Mouse (Mus musculus): ENCODE measurements around the gene 4921504E06Rik. TPM values are rescaled to one million over a fixed set of nuclear protein-coding genes. Genes with fewer than 3 reads are reported as not detected.

The 4921504E06Rik gene
- polyA plus RNA-seq (2017; shearing (Covaris generic)): not detected

DNA sequence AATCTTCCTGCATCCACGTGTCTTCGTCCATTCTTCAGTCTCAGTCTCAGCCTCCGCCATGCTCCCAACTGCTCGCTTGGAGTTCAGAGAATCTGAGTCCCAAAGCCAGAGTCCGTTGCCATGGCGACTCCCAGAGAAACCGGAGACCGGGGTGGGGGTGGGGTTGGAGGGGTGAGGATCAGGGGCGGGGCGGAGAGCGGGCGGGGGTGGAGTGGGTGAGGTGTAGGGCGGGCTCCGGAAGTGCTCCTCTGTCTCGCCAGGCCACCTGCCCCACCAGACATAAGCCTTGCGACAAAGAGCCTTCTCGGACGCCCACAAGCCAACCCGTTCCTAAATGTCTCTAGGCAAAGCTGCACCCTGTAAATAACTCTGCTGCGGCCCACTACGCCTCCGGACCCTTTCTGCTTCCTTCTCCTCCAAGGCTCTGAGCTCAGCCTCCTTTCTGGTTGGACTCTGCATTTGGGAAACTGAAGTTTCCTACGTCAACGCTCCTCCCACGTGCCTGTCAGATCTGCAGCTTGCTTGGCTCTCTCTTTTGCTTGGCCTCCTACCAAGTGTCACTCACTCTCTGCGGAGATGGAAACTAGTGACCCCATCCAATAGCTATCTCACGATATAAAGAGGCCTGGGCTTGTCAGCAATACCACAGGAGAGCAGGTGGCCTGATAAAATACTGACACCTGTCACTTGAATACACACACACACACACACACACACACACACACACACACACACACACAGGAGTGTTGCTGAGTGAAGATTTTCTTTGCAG lies at the start of gene 4921504E06Rik:
Gene 4921504E06Rik (minus strand): TSS at position 94 of the 772 bp plus-strand sequence.

DNA sequence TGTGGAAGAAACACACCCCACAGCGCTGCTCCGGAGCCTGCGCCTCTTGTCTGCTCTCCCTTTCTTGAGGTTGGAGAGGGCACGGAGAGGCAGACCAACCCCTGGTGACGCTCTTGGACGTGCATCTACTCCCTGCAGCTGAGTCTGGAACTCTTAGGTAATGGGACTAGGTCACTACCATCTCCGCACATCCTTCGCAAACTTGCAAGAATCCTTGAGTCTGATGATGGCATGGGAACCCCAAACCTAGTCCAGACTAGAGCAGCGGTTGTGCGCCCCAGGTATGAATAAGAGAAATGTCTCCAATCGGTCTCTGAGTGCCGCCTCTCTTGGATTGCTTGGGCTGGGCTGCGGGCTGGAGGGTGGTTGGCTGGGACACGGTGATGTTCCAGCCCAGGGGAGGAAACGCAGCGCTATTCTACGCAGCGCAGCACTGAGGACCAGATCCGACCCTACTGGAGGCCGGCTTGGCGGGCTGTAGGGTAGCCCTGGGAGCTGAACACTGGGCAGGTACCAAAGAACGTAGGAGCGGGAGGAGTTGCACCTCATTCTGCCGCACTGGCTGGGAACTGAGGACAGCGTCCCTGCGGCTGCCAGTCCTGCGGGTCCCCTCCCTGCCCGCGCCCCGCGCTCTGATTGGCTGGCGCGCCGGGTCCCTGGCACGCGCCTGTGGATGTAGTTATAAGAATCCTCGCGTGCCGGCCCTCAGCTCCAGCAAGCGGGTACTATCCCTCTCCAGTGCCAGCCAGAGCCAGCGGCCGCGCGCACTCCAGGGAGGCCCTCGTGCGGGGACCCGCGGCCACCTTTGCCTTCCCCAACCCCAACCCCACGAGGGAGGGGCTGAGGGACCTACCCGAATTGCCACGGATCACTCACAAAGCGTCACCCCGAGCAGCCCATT lies 108.5 kb downstream of the 4921504E06Rik start, which contains the start of gene Ptf1a:
Gene Ptf1a (plus strand): TSS at position 733 of the 901 bp plus-strand sequence.

Other genes starting within 250 kb of the 4921504E06Rik start
- 25.7 TPM for gene Msrb2, start 182.5 kb downstream of the 4921504E06Rik start, polyA plus RNA-seq (2017; shearing (Covaris generic))
- not detected for gene Ptf1a, start 108.3 kb downstream of the 4921504E06Rik start, polyA plus RNA-seq (2017; shearing (Covaris generic))
- 0.42 TPM for gene Otud1, start 103.8 kb upstream of the 4921504E06Rik start, polyA plus RNA-seq (2017; shearing (Covaris generic))